Mouse (Mus musculus) E14TG2a.4 (cell line): ENCODE results near the gene Ugt3a1.
"Not testable (repeated sequence)": the region's sequence is repeated elsewhere in the genome, so short reads cannot be mapped to it uniquely, and the experiment has no call there.

Experiments used
- H3K27me3 ChIP-seq: 2 replicates; pipeline ENCODE4 v1.6.1; 2014; ENCODE audit warnings: low read length, control low read depth; ENCODE audit not compliant: insufficient read depth
- H3K36me3 ChIP-seq: 2 replicates; pipeline ENCODE4 v1.6.1; 2014; ENCODE audit warnings: low read length, control low read depth; ENCODE audit not compliant: insufficient read depth
- H3K4me1 ChIP-seq: replicated peaks from 2 replicates; pipeline ENCODE4 v1.6.1; 2014; ENCODE audit warnings: low read depth, low read length, control low read depth
- H3K4me3 ChIP-seq: replicated peaks from 2 replicates; pipeline ENCODE4 v1.5.1; 2014; ENCODE audit warnings: mild to moderate bottlenecking, low read length
- H3K9me3 ChIP-seq: 2 replicates; pipeline ENCODE4 v1.6.1; 2014; ENCODE audit warnings: low read length, control low read depth
- CTCF ChIP-seq: conservative IDR thresholded peaks from 2 replicates; pipeline ENCODE4 v1.5.1; 2014; ENCODE audit warnings: low read length
- NANOG ChIP-seq: IDR thresholded peaks from 2 replicates; pipeline ENCODE4 v1.6.1; 2014; ENCODE audit warnings: borderline replicate concordance, low read length, mixed read lengths
- POU5F1 ChIP-seq: IDR thresholded peaks from 2 replicates; pipeline ENCODE4 v1.6.1; 2014; ENCODE audit warnings: low read length, borderline replicate concordance

Gene Ugt3a1

GRCm38 (mm10) chr15:9276838-9277295 is at the start of gene Ugt3a1:
TSS of gene Ugt3a1 (plus strand) at chr15:9276888.
- no peak within 1 kb of the TSS for H3K4me3 ChIP-seq
- no peak for TF ChIP-seq POU5F1
- no peak for TF ChIP-seq NANOG
- TF ChIP-seq CTCF, result no peak
- H3K36me3 ChIP-seq, result no peaks in the 10 kb centered on the region
- H3K9me3 ChIP-seq, result no peaks in the 10 kb centered on the region
- H3K4me1 ChIP-seq, result no peaks in the 10 kb centered on the region
- no peaks in the 10 kb centered on the region for H3K27me3 ChIP-seq

GRCm38 (mm10) chr15:9230917-9231316 is 45.8 kb upstream of the Ugt3a1 start:
- H3K4me1 ChIP-seq, H3K36me3 ChIP-seq, H3K4me3 ChIP-seq, H3K27me3 ChIP-seq: not testable (repeated sequence)
- peaks cover 24% of the 10 kb centered on the region for H3K9me3 ChIP-seq

- TF ChIP-seq POU5F1 (no peak), CTCF (no peak), NANOG (no peak)
- Histone ChIP-seq H3K4me1 (peaks cover 4% of the 10 kb centered on the region; the same call in 1 of the 2 replicates), H3K9me3 (peaks cover 40% of the 10 kb centered on the region), H3K4me3 (no peak overlapping the region), H3K36me3 (no peaks in the 10 kb centered on the region), H3K27me3 (no peaks in the 10 kb centered on the region)
Observed at GRCm38 (mm10) chr15:9246345-9246744, 30.3 kb upstream of the Ugt3a1 start.

- H3K4me1 ChIP-seq, result peaks cover 3% of the 10 kb centered on the region; the same call in 1 of the 2 replicates
- peaks cover 8% of the 10 kb centered on the region; the same call in 1 of the 2 replicates for H3K9me3 ChIP-seq
Observed at GRCm38 (mm10) chr15:9252891-9253290, 23.8 kb upstream of the Ugt3a1 start.

GRCm38 (mm10) chr15:9260621-9261020 is 16.1 kb upstream of the Ugt3a1 start:
- Histone ChIP-seq H3K36me3 (no peaks in the 10 kb centered on the region), H3K27me3 (no peaks in the 10 kb centered on the region), H3K4me3 (no peak overlapping the region), H3K9me3 (no peaks in the 10 kb centered on the region), H3K4me1 (no peaks in the 10 kb centered on the region)
- TF ChIP-seq NANOG (no peak), POU5F1 (no peak), CTCF (no peak)

More at GRCm38 (mm10) chr15:9252891-9253290, 23.8 kb upstream of the Ugt3a1 start:
- Histone ChIP-seq H3K4me3 (no peak overlapping the region), H3K27me3 (no peaks in the 10 kb centered on the region), H3K36me3 (no peaks in the 10 kb centered on the region)
- TF ChIP-seq CTCF (no peak), NANOG (no peak), POU5F1 (no peak)

- no peaks in the 10 kb centered on the region for H3K4me1 ChIP-seq
- no peaks in the 10 kb centered on the region for H3K27me3 ChIP-seq
- H3K4me3 ChIP-seq, result no peak overlapping the region
- no peak for TF ChIP-seq CTCF
- TF ChIP-seq NANOG, result no peak
- no peak for TF ChIP-seq POU5F1
- H3K9me3 ChIP-seq, result no peaks in the 10 kb centered on the region
- no peaks in the 10 kb centered on the region for H3K36me3 ChIP-seq
Observed at GRCm38 (mm10) chr15:9271876-9272275, 4.8 kb upstream of the Ugt3a1 start.

GRCm38 (mm10) chr15:9279026-9279425 is 2.3 kb downstream of the Ugt3a1 start:
- Histone ChIP-seq H3K9me3 (no peaks in the 10 kb centered on the region), H3K27me3 (no peaks in the 10 kb centered on the region), H3K36me3 (no peaks in the 10 kb centered on the region), H3K4me1 (no peaks in the 10 kb centered on the region), H3K4me3 (no peak overlapping the region)
- TF ChIP-seq POU5F1 (no peak), CTCF (no peak), NANOG (no peak)

GRCm38 (mm10) chr15:9279596-9279995 is 2.9 kb downstream of the Ugt3a1 start:
- TF ChIP-seq POU5F1 (no peak), CTCF (no peak), NANOG (no peak)
- Histone ChIP-seq H3K27me3 (no peaks in the 10 kb centered on the region), H3K36me3 (no peaks in the 10 kb centered on the region), H3K4me3 (no peak overlapping the region), H3K4me1 (no peaks in the 10 kb centered on the region), H3K9me3 (no peaks in the 10 kb centered on the region)

- Histone ChIP-seq H3K9me3 (no peaks in the 10 kb centered on the region), H3K4me1 (no peaks in the 10 kb centered on the region), H3K4me3 (no peak overlapping the region), H3K36me3 (no peaks in the 10 kb centered on the region), H3K27me3 (no peaks in the 10 kb centered on the region)
- TF ChIP-seq NANOG, result no peak
- no peak for TF ChIP-seq CTCF
- TF ChIP-seq POU5F1, result no peak
Observed at GRCm38 (mm10) chr15:9283165-9283564, 6.5 kb downstream of the Ugt3a1 start.
